Mouse (Mus musculus) midbrain, embryonic 15.5 days (tissue): Measurements from ENCODE around the gene Gm29735. TPM values are rescaled to one million over a fixed set of nuclear protein-coding genes. Genes with fewer than 3 reads are reported as not detected.
"Not testable (repeated sequence)": the region's sequence is repeated elsewhere in the genome, so short reads cannot be mapped to it uniquely, and the experiment has no call there.

Experiments
- ATAC-seq: fragments of 200-750 bp; cut with Nextera tagmentation; replicated peaks from 2 replicates; pipeline ENCODE4 v1.8.0; 2017; ENCODE audit warnings: moderate TSS enrichment
- H3K27ac ChIP-seq: fragments of 300-500 bp; sonication (generic); 2 replicates; pipeline ENCODE4 v1.5.1; 2015; ENCODE audit warnings: mild to moderate bottlenecking, inconsistent platforms
- H3K27me3 ChIP-seq: fragments of 300-500 bp; sonication (generic); replicated peaks from 2 replicates; pipeline ENCODE4 v1.6.1; 2015; ENCODE audit warnings: inconsistent platforms
- H3K36me3 ChIP-seq: fragments of 300-500 bp; sonication (generic); replicated peaks from 2 replicates; pipeline ENCODE4 v1.6.1; 2015; ENCODE audit warnings: inconsistent platforms
- H3K4me1 ChIP-seq: fragments of 300-500 bp; sonication (generic); 2 replicates; pipeline ENCODE4 v1.6.1; 2015; ENCODE audit warnings: inconsistent platforms
- H3K4me2 ChIP-seq: fragments of 300-500 bp; sonication (generic); 2 replicates; pipeline ENCODE4 v1.6.1; 2015; ENCODE audit warnings: inconsistent platforms, mild to moderate bottlenecking, moderate library complexity
- H3K4me3 ChIP-seq: fragments of 300-500 bp; sonication (generic); 2 replicates; pipeline ENCODE4 v1.5.1; 2015; ENCODE audit warnings: mild to moderate bottlenecking, inconsistent platforms
- H3K9ac ChIP-seq: fragments of 300-500 bp; sonication (generic); 2 replicates; pipeline ENCODE4 v1.6.1; 2015; ENCODE audit warnings: mild to moderate bottlenecking, inconsistent platforms
- H3K9me3 ChIP-seq: fragments of 300-500 bp; sonication (generic); 2 replicates; pipeline ENCODE4 v1.6.1; 2016; ENCODE audit warnings: inconsistent platforms
- WGBS: fragments of 180-500 bp; shearing (Covaris S2); methylation state at CpG from one replicate; pipeline ENCODE4 v1.1.7; 2015; ENCODE audit warnings: mixed read lengths; 5-methylcytosine and 5-hydroxymethylcytosine counted together
- polyA plus RNA-seq: library from polyadenylated mRNA; unstranded; fragments of >200 nt; fragmentation: Nextera tagmentation; extraction: Ambion mirVana; gene quantifications from 2 replicates; pipeline ENCODE4 v1.2.1, GENCODE M21; 2015

Gm29735 gene
- polyA plus RNA-seq, 1 experiment from 2014 or later, result not detected

DNA sequence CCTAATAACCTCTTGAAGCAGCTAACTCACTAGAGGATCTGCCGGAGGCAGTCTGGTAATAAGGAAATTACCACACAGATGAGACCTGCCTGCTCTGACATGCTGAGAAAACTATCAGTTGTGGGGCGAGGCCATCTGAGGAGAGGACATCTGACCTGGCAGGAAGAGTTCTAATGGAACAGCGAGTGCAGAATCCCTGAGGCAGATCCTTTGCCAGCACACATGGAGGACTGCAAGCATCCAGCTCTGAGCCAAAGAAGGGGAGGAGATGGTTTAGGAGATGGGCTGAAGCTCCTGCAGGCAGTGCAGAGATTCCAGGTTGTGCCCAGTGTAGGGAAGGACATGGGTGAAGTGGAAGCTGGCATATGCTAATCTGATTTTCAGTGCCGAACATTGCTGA, 4.7 kb downstream of the Gm29735 start:
- no peak overlapping the region for H3K4me3 ChIP-seq
- no peaks in the 10 kb centered on the region for H3K9me3 ChIP-seq
- no peak overlapping the region for H3K4me2 ChIP-seq
- 86% methylated on average over 4 of the region's 4 CpGs for WGBS
- H3K27me3 ChIP-seq, result no peaks in the 10 kb centered on the region
- no peaks in the 10 kb centered on the region for H3K36me3 ChIP-seq
- no peak overlapping the region for H3K27ac ChIP-seq
- no peaks in the 10 kb centered on the region for H3K4me1 ChIP-seq
- no peak for ATAC-seq
- no peak overlapping the region for H3K9ac ChIP-seq

DNA sequence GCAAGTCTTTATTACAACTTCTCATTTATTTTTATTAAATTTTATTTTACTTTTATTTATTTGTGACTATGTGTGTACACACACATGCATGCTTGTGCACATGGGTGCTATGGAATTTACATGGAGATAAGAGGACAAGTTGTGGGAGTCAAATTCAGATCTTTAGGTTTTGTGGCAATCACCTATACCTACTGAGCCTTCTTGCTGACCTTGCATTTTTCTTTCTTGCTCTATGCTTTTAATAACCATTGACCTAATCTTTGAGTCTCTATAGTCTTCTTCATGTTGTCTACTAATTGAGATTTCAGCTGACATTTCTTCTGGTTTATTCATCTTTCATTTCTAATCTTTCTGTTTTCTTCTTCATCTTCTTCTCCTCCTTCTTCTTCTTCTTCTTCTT, 8.3 kb downstream of the Gm29735 start:
- Histone ChIP-seq H3K9ac (no peak overlapping the region), H3K4me3 (no peak overlapping the region), H3K4me1 (no peaks in the 10 kb centered on the region), H3K4me2 (no peak overlapping the region), H3K36me3 (no peaks in the 10 kb centered on the region), H3K27me3 (no peaks in the 10 kb centered on the region), H3K9me3 (no peaks in the 10 kb centered on the region), H3K27ac (no peak overlapping the region)
- no peak for ATAC-seq

DNA sequence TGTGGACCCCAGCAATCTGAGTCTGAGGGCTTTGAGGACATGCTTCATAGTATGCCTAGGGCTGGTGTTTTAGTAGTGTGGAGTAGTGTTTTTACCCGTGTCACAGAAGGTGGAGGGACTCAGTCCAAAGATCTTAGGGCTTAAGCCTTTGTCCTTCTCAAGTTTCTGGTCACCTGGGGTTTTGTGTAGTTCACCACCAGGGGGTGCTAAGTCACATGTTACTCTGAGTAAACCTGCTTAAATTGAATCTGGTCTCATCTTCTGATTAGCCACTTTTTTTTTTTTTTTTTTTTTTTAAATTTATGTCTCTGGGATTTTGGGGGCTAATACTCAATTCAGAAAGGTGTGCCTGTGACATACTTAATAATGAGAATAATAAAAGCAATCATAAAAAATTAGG, 10.9 kb downstream of the Gm29735 start:
- Histone ChIP-seq H3K4me1 (no peaks in the 10 kb centered on the region), H3K9ac (no peak overlapping the region), H3K27ac (no peak overlapping the region), H3K36me3 (no peaks in the 10 kb centered on the region), H3K4me2 (no peak overlapping the region), H3K27me3 (no peaks in the 10 kb centered on the region), H3K9me3 (no peaks in the 10 kb centered on the region), H3K4me3 (no peak overlapping the region)
- WGBS, result 0% methylated on average over 1 of the region's 1 CpGs
- no peak for ATAC-seq

DNA sequence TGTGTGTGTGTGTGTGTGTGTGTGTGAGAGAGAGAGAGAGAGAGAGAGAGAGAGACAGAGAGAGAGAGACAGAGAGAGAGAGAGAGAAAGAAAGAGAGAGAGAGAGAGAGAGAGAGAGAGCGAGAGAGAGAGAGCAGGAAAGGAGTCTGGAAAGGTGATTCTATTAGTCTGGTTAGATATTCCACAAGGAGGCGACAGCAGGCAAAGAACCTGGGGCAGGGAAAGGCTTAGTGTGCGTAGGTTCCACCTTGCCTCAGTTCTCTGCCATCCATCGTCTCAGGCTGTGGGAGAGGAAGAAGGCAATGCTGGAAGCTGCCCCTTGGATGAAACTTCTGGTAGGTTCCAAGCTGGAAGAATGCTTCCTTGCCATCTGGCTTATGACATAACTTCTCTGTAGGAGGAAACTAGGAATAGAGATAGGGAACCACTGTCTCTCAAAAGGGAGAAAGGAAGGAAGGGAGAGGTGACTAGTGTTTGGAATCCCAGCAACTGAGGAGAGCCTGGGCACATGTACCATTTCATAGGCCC, 11.4 kb downstream of the Gm29735 start:
- WGBS, result 57% methylated on average over 4 of the region's 4 CpGs
- Histone ChIP-seq H3K9me3 (no peaks in the 10 kb centered on the region), H3K4me3 (no peak overlapping the region), H3K36me3 (no peaks in the 10 kb centered on the region), H3K9ac (no peak overlapping the region), H3K4me2 (no peak overlapping the region), H3K27me3 (no peaks in the 10 kb centered on the region), H3K4me1 (no peaks in the 10 kb centered on the region), H3K27ac (no peak overlapping the region)
- no peak for ATAC-seq

DNA sequence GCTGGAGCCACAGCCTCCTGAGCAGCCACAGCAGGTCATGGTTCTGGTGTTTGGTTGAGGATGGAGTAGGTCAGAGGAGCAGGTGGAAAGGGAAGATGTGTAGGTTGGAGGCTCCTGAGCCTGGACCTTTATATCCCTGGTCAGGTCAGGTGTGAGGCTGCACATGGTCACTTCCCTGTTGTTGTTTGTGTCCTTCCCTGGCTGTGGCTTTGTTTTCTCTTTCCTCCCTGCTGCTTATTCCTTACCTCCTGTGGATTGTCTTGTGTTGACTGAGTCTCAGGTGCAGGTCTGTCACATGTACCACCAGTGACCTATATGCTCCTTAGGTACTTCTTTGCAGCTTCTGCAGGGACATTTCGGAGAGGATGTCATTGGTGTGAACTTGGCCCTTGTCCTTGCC, 12.4 kb downstream of the Gm29735 start, which contains the start of gene Gm45337:
Gene Gm45337 (minus strand): TSS at position 101 of the 400 bp plus-strand sequence.
- ATAC-seq, result no peak
- H3K9ac ChIP-seq, result no peak within 1 kb of the TSS
- H3K36me3 ChIP-seq, result no peaks in the 10 kb centered on the region
- H3K4me1 ChIP-seq, result no peaks in the 10 kb centered on the region
- no peak within 1 kb of the TSS for H3K4me3 ChIP-seq
- WGBS, result 83% methylated on average over 1 of the region's 1 CpGs
- H3K27ac ChIP-seq, result no peak within 1 kb of the TSS
- H3K9me3 ChIP-seq, result no peaks in the 10 kb centered on the region
- no peaks in the 10 kb centered on the region for H3K27me3 ChIP-seq
- no peak within 1 kb of the TSS for H3K4me2 ChIP-seq

DNA sequence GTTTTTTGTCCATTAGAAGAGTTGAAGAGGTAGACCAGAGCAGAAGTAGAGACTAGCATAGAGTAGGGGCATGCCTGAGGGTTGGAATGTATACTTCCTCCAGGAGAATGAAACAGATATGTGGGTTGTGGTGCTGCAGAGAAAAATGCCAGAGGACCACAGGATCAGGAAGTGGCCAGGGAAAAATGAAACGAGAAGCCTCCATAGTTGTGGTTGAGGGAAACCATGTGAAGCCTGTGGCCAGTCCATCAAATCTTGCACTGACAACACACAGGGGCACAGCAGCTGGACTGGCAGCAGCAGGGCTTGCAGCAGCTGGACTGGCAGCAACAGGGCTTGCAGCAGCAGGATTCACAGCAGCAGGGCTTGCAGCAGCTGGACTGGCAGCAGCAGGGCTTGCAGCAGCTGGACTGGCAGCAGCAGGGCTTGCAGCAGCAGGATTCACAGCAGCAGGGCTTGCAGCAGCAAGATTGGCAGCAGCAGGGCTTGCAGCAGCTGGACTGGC, 13.4 kb downstream of the Gm29735 start:
- not testable (repeated sequence) for H3K9me3 ChIP-seq, ATAC-seq, H3K9ac ChIP-seq, H3K4me3 ChIP-seq, H3K36me3 ChIP-seq, H3K27ac ChIP-seq, H3K27me3 ChIP-seq, H3K4me2 ChIP-seq, H3K4me1 ChIP-seq
- WGBS, result 61% methylated on average over 1 of the region's 1 CpGs

DNA sequence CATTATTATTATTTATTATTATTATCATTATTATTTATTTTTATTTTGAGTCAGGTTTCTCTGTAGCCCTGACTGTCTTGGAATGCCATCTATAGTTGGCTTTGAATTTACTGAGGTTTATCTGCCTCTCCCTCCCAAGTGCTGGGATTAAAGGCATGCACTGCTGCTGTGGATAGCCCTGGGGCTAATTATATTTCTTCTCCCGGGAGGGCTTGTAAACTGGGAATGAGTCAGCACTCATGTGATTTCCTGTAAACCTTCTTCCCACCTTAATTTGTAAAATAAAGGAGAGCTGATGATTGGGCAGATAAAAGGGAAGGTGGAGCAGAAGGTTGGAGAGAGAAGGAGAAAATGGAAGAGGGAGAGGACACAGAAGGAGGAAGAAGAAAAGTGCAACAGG, 16.2 kb downstream of the Gm29735 start:
- H3K9ac ChIP-seq, result no peak overlapping the region
- H3K36me3 ChIP-seq, result no peaks in the 10 kb centered on the region
- H3K27me3 ChIP-seq, result no peaks in the 10 kb centered on the region
- H3K4me3 ChIP-seq, result no peak overlapping the region
- H3K27ac ChIP-seq, result no peak overlapping the region
- no peaks in the 10 kb centered on the region for H3K4me1 ChIP-seq
- WGBS, result 45% methylated on average over 1 of the region's 1 CpGs
- H3K4me2 ChIP-seq, result no peak overlapping the region
- H3K9me3 ChIP-seq, result no peaks in the 10 kb centered on the region
- ATAC-seq, result no peak

DNA sequence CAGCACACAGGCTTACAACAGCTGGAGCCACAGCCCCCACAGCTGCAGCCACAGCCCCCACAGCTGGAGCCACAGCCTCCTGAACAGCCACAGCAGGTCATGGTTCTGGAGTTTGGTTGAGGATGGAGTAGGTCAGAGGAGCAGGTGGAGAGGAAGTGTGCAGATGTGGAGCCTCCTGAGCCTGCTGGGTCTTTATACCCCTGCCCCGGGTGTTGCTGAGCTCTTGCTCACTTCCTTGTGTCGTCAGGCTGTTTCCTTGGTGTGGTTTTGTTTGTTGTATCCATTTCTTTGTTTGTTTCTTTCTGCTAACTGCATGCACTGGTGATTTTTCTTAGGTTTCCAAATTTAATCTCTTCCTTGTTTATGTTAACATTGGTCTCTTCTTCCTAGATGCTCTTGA, 21.0 kb downstream of the Gm29735 start, which contains the start of gene Gm39115:
Gene Gm39115 (minus strand): TSS at position 101 of the 400 bp plus-strand sequence.
- not testable (repeated sequence) for ATAC-seq, H3K4me1 ChIP-seq
- 55% methylated on average over 2 of the region's 2 CpGs for WGBS

DNA sequence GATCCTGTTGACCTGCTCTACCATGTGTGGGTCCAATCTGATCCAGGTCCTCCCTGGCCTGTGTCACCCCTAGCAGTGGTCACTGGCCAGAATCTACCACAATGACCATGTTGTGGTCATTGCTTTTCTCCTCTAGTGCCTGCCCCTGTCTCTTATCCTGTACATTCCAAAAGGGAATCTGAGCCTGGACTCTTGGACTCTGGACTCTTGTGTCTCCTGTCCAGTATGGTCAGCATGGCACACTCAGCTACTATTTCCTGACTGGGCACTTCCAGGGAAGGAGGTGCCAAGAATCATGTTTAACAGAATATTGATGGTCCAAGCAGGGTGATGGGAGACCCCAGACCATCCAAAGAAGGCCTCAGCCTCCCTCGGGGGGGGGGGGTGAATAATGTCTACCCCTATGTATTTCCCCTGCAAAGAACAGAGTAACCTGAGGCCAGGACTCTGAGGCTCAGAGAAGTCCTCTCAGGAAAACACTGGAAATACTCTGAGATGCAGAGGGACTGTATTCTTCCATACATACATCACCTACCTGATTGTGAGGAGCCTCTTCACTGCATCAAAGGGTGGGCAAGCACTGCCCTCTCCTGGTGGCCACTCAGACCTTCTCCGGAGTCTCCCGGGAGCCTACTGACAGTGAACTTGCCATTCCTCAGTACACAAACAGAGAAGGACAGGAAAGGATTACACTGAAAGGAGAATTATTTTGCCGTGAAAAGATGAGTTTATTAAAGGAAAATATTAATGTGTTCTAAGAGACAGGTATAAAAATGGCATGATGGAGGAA, 22.5 kb downstream of the Gm29735 start:
- 57% methylated on average over 4 of the region's 4 CpGs for WGBS
- no peak for ATAC-seq
- Histone ChIP-seq H3K27me3 (no peaks in the 10 kb centered on the region), H3K4me1 (no peaks in the 10 kb centered on the region), H3K9ac (no peak overlapping the region), H3K4me3 (no peak overlapping the region), H3K9me3 (no peaks in the 10 kb centered on the region), H3K4me2 (no peak overlapping the region), H3K36me3 (no peaks in the 10 kb centered on the region), H3K27ac (no peak overlapping the region)

More for the DNA sequence above, 21.0 kb downstream of the Gm29735 start, which contains the start of gene Gm39115:
- not testable (repeated sequence) for H3K4me2 ChIP-seq, H3K9ac ChIP-seq, H3K27ac ChIP-seq, H3K4me3 ChIP-seq, H3K36me3 ChIP-seq, H3K27me3 ChIP-seq, H3K9me3 ChIP-seq

DNA sequence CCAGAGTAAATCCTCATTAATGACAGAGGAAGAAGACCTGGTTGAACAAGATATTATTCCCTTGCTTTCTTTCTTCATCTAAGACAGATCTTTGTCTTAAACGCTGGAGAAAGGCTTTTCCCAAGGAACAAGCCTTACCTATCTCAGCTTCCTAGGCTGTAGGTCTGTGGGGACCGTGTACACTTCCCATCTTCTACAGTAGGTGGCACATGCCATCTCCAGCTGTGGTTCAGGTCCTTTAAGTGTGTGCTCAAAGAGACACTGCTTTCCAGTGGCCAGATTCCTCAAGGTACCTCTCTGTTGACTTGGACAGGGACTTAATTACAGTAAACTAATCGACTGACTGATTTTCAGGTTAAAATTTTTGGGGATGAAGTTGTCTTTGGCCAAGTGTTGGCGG, 28.1 kb downstream of the Gm29735 start:
- Histone ChIP-seq H3K36me3 (no peaks in the 10 kb centered on the region), H3K4me2 (no peak overlapping the region), H3K27ac (no peak overlapping the region), H3K4me1 (no peaks in the 10 kb centered on the region), H3K27me3 (no peaks in the 10 kb centered on the region), H3K9me3 (no peaks in the 10 kb centered on the region), H3K9ac (no peak overlapping the region), H3K4me3 (no peak overlapping the region)
- WGBS, result 68% methylated on average over 4 of the region's 4 CpGs
- no peak for ATAC-seq

DNA sequence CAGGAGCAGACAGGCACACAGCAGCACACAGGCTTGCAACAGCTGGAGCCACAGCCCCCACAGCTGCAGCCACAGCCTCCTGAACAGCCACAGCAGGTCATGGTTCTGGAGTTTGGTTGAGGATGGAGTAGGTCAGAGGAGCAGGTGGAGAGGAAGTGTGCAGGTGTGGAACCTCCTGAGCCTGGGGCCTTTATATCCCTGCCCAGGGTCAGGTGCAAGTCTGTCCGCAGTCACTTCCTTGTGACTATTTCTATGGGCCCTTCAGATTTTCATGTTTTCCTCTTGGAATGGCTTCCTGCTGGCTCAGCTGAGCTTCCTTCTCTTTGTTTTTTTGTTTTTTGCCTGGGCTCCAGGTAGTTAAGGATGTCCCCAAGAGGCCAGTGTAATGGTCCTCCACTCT, 36.3 kb downstream of the Gm29735 start, which contains the start of gene Gm45618:
Gene Gm45618 (minus strand): TSS at position 101 of the 400 bp plus-strand sequence.
- not testable (repeated sequence) for ATAC-seq, H3K9ac ChIP-seq, H3K36me3 ChIP-seq, H3K4me2 ChIP-seq, H3K4me3 ChIP-seq, H3K4me1 ChIP-seq, H3K27ac ChIP-seq, H3K9me3 ChIP-seq, H3K27me3 ChIP-seq
- WGBS, result 95% methylated on average over 1 of the region's 1 CpGs

DNA sequence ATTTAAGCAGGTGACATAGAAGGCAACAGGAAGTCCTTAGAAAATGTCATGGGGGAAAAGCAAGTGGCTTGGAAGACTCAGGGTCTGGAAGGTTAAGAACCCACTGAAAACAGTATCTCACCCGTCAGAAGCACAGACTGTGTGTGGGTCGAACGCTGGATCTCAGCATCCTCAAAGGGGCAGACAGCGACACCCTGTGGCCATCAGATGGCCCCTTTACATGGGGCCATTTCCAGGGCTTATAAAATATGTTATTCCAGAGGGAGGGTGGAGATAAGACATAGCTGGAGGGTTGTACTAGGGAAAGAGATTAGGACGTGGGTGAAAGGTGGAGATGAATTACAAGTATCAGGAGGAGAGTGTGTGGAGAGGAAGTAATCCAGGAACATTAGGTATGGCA, 37.3 kb downstream of the Gm29735 start:
- no peak overlapping the region for H3K4me3 ChIP-seq
- H3K4me1 ChIP-seq, result no peaks in the 10 kb centered on the region
- H3K4me2 ChIP-seq, result no peak overlapping the region
- no peaks in the 10 kb centered on the region for H3K27me3 ChIP-seq
- ATAC-seq, result no peak
- no peaks in the 10 kb centered on the region for H3K36me3 ChIP-seq
- H3K9me3 ChIP-seq, result no peaks in the 10 kb centered on the region
- WGBS, result 11% methylated on average over 5 of the region's 5 CpGs
- H3K27ac ChIP-seq, result no peak overlapping the region
- H3K9ac ChIP-seq, result no peak overlapping the region
